Mouse (Mus musculus) thymus, adult 2 months (tissue): ENCODE data around the gene Naip5. TPM values are rescaled to one million over a fixed set of nuclear protein-coding genes. Genes with fewer than 3 reads are reported as not detected.

Experiments used
- polyA plus RNA-seq: library from polyadenylated mRNA; depleted of rRNA; stranded (reverse); fragments of >200 nt; gene quantifications from 2 replicates; pipeline ENCODE4 v1.2.3, GENCODE M21; 2012; rRNA removed

The Naip5 gene
- polyA plus RNA-seq, 1 experiment: 1.7 TPM

Other genes starting within 250 kb of the Naip5 start
- gene Mccc2, start 230.7 kb downstream of the Naip5 start, polyA plus RNA-seq: 7.7 and 8.0 TPM in 2 replicates
- 4.8 and 5.6 TPM in 2 replicates for gene Bdp1, start 142.3 kb downstream of the Naip5 start, polyA plus RNA-seq
- gene Serf1, start 138.3 kb downstream of the Naip5 start, polyA plus RNA-seq: 3.6 and 4.4 TPM in 2 replicates
- gene Smn1, start 121.5 kb downstream of the Naip5 start, polyA plus RNA-seq: 22.8 TPM in 2 replicates
- gene Naip2, start 44.2 kb downstream of the Naip5 start, polyA plus RNA-seq: 1.1 and 1.5 TPM in 2 replicates
- gene Naip6, start 71.4 kb upstream of the Naip5 start, polyA plus RNA-seq: 1.3 and 2.0 TPM in 2 replicates
- 0.11 TPM in 2 replicates for gene Naip1, start 206.5 kb upstream of the Naip5 start, polyA plus RNA-seq
- gene Gtf2h2, start 246.3 kb upstream of the Naip5 start, polyA plus RNA-seq: 39.1 and 44.7 TPM in 2 replicates